Mouse (Mus musculus) liver, embryonic 14.5 days (tissue): Measurements from ENCODE around the gene Egfr.

ENCODE experiments used
- CTCF ChIP-seq: IDR thresholded peaks from 2 replicates; pipeline ENCODE4 v1.5.1; 2016; ENCODE audit warnings: antibody characterized with exemption, low read depth, control low read depth
- EP300 ChIP-seq: IDR thresholded peaks from 2 replicates; pipeline ENCODE4 v1.6.1; 2016; ENCODE audit warnings: antibody characterized with exemption, low read depth

DNA sequence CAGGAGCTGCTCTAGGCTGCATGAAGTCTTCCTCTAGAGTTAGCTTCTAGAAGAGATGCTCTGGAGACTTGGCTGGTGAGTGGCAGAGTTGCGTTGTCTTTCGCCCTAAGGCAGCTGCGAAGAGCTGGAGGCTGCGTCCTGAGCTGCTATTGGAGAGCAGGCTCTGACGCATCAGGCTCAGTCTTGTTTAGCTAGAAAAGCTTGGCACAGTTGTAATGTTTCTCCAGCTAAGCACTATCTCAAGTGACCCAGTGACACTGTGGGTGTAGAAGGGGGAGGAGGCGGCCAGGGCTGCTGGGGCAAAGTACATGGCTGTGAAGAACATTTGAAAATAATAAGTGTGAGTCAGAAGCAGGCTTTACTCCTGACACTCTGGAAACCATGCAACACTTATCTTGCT is 48.5 kb downstream of the Egfr start:
- no peak for TF ChIP-seq CTCF
- no peak for TF ChIP-seq EP300
